Mouse (Mus musculus) thymus, postnatal 4 days (tissue): ENCODE data around the gene Tshr.
"Not testable (repeated sequence)": the region's sequence is repeated elsewhere in the genome, so short reads cannot be mapped to it uniquely, and the experiment has no call there.

Experiments used
- DNase-seq: peaks from one replicate; pipeline ENCODE4 v3.0.0; 2021

Gene Tshr

GRCm38 (mm10) chr12:91511766-91512165, 127.4 kb downstream of the Tshr start:
- DNase-seq = no peak

GRCm38 (mm10) chr12:91513980-91514379, 129.6 kb downstream of the Tshr start:
- no peak for DNase-seq

GRCm38 (mm10) chr12:91517808-91518207, 133.4 kb downstream of the Tshr start:
- DNase-seq = no peak

- DNase-seq = peak; percentile 60
Observed at GRCm38 (mm10) chr12:91523626-91524025, 139.3 kb downstream of the Tshr start.

GRCm38 (mm10) chr12:91534514-91534913, 150.2 kb downstream of the Tshr start:
- DNase-seq = no peak

- DNase-seq = no peak
Observed at GRCm38 (mm10) chr12:91540202-91540601, 155.8 kb downstream of the Tshr start.

- no peak for DNase-seq
Observed at GRCm38 (mm10) chr12:91549471-91549870, 165.1 kb downstream of the Tshr start.

GRCm38 (mm10) chr12:91551773-91552526, 167.6 kb downstream of the Tshr start:
- no peak for DNase-seq

- not testable (repeated sequence) for DNase-seq
Observed at GRCm38 (mm10) chr12:91557358-91558005, 173.1 kb downstream of the Tshr start.

- DNase-seq = not testable (repeated sequence)
Observed at GRCm38 (mm10) chr12:91558152-91558551, 173.8 kb downstream of the Tshr start.

GRCm38 (mm10) chr12:91567145-91567544, 182.8 kb downstream of the Tshr start:
- no peak for DNase-seq

GRCm38 (mm10) chr12:91569255-91569654, 184.9 kb downstream of the Tshr start:
- no peak for DNase-seq

GRCm38 (mm10) chr12:91571708-91572107, 187.3 kb downstream of the Tshr start:
- DNase-seq = no peak

GRCm38 (mm10) chr12:91579665-91580064, 195.3 kb downstream of the Tshr start:
- DNase-seq = no peak

- no peak for DNase-seq
Observed at GRCm38 (mm10) chr12:91581204-91582070, 197.1 kb downstream of the Tshr start.

- DNase-seq = no peak
Observed at GRCm38 (mm10) chr12:91582362-91583002, 198.1 kb downstream of the Tshr start.

- DNase-seq = no peak
Observed at GRCm38 (mm10) chr12:91583409-91583808, 199.0 kb downstream of the Tshr start.

- DNase-seq = no peak
Observed at GRCm38 (mm10) chr12:91585206-91585605, 200.8 kb downstream of the Tshr start.

- not testable (repeated sequence) for DNase-seq
Observed at GRCm38 (mm10) chr12:91585815-91586214, 201.5 kb downstream of the Tshr start.

- no peak for DNase-seq
Observed at GRCm38 (mm10) chr12:91587077-91587476, 202.7 kb downstream of the Tshr start.

GRCm38 (mm10) chr12:91587491-91588033, 203.2 kb downstream of the Tshr start:
- DNase-seq = no peak

GRCm38 (mm10) chr12:91588176-91588669, 203.9 kb downstream of the Tshr start:
- DNase-seq = peak; percentile 87
